Mouse (Mus musculus): ENCODE measurements around the gene Chst11. TPM values are rescaled to one million over a fixed set of nuclear protein-coding genes. Genes with fewer than 3 reads are reported as not detected.

Chst11 gene
- polyA plus RNA-seq, 1 experiment, result 12.1 TPM

DNA sequence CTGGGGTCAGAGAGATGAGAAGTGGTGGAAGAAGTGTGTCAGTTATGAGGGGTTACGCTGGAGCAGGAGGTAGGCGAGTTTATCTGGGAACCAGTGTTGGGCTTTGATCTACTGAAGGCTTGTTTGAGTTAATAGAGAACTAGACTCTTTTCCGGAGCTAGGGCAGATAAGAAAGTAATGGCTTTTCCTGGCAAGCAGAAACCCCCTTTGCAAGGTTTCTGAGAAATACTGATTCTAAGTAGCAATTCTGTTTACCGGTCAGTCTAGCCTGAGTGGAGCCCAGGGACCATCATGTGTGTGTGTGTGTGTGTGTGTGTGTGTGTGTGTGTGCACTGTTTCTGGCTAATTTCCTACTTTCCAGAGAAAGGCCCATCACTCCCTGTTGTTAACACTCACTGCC, 243.3 kb downstream of the Chst11 start:
- no peak overlapping the region for H3ac ChIP-seq (ENCODE audit: control insufficient read depth, insufficient read length)
- H3K79me2 ChIP-seq (ENCODE audit: control insufficient read depth, insufficient read depth), result no peaks in the 10 kb centered on the region
- H3K36me3 ChIP-seq (ENCODE audit: control insufficient read depth, insufficient read depth), result peaks cover 6% of the 10 kb centered on the region
- no peak overlapping the region for H3K4me2 ChIP-seq (ENCODE audit: low read depth)
- no peak for TF ChIP-seq CEBPB (IDR thresholded peaks at IDR 0.05; ENCODE audit: insufficient read depth, poor library complexity, severe bottlenecking)
- no peak for TF ChIP-seq POLR2A (IDR thresholded peaks at IDR 0.05; ENCODE audit: insufficient read length, low read depth)
- TF ChIP-seq MYOG (IDR thresholded peaks at IDR 0.05; ENCODE audit: control insufficient read depth in 1 of 3, insufficient read depth in 1 of 3, insufficient read length in 2 of 3, low read depth in 2 of 3), result no peak
- no peaks in the 10 kb centered on the region for H3K27me3 ChIP-seq (ENCODE audit: control insufficient read depth, insufficient read depth, insufficient read length)
- no peak overlapping the region for H3K4me3 ChIP-seq

DNA sequence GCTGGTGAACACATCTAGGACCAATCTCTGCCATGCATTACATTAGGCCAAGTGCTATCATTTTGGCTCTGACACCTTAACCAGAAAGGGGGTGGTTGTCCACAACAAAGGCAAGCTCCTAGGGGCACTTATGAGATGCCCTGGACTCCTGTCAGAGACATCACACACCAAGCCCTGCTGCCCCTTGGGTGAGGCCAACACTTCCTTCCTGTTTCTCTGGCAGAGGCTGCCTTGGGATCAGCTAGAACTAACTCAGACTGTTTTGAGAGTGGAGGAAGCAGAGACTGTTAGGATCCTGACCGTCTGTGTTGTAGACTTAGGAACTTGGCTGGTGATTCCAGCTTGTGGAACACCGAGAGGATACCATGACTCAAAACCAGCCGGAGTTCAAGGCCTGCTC, 248.7 kb downstream of the Chst11 start:
- no peak overlapping the region for H3K4me3 ChIP-seq
- H3K4me2 ChIP-seq (ENCODE audit: low read depth), result no peak overlapping the region
- no peak overlapping the region for H3ac ChIP-seq (ENCODE audit: control insufficient read depth, insufficient read length)
- H3K79me2 ChIP-seq (ENCODE audit: control insufficient read depth, insufficient read depth), result no peaks in the 10 kb centered on the region
- H3K27me3 ChIP-seq (ENCODE audit: control insufficient read depth, insufficient read depth, insufficient read length), result no peaks in the 10 kb centered on the region
- H3K36me3 ChIP-seq (ENCODE audit: control insufficient read depth, insufficient read depth), result peaks cover 6% of the 10 kb centered on the region
- no peak for TF ChIP-seq USF1 (IDR thresholded peaks at IDR 0.05; ENCODE audit: low read depth)
- no peak for TF ChIP-seq CEBPB (IDR thresholded peaks at IDR 0.05; ENCODE audit: insufficient read depth, poor library complexity, severe bottlenecking)
- TF ChIP-seq MYOD1 (IDR thresholded peaks at IDR 0.05; ENCODE audit: control insufficient read depth in 1 of 3, insufficient read length in 2 of 3, low read depth in 2 of 3), result no peak
- TF ChIP-seq TCF12 (IDR thresholded peaks at IDR 0.05; ENCODE audit: insufficient read depth, poor library complexity, severe bottlenecking), result no peak
- TF ChIP-seq MYOG (IDR thresholded peaks at IDR 0.05; ENCODE audit: control insufficient read depth in 1 of 3, insufficient read depth in 1 of 3, insufficient read length in 2 of 3, low read depth in 2 of 3), result no peak
- no peak for TF ChIP-seq POLR2AphosphoS2 (IDR thresholded peaks at IDR 0.05; ENCODE audit: insufficient read length, low read depth)
- no peak for TF ChIP-seq MAX (IDR thresholded peaks at IDR 0.05; ENCODE audit: low read depth)
- no peak for TF ChIP-seq POLR2A (IDR thresholded peaks at IDR 0.05; ENCODE audit: insufficient read length, low read depth)
- no peak for TF ChIP-seq REST (IDR thresholded peaks at IDR 0.05; ENCODE audit: insufficient read depth, insufficient read length)
- no peak for TF ChIP-seq SRF (IDR thresholded peaks at IDR 0.05; ENCODE audit: control insufficient read depth, insufficient read length, low read depth)
- TF ChIP-seq E2F4 (IDR thresholded peaks at IDR 0.05; ENCODE audit: insufficient read depth), result no peak
- TF ChIP-seq TCF3 (IDR thresholded peaks at IDR 0.05; ENCODE audit: insufficient read length, low read depth), result no peak

DNA sequence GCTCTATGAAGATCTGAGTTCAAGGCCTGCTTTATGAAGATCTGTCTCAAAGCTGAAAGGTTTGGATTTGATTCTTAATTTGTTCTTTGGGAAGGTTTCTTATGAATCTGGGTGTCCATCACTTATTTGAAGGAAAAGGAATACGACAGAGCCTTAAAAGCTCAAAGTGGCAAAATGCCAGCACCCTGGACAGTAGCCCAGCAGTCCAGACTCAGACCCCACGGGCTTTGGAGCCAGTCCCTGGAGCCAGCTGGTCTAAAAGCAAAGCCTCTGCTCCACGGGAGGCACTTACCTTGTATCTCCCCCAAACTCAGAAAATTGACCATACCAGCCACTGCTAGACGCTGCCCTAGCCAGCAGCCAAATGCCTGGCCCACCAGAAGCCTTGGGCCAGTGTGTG, 249.1 kb downstream of the Chst11 start:
- TF ChIP-seq POLR2AphosphoS2 (IDR thresholded peaks at IDR 0.05; ENCODE audit: insufficient read length, low read depth), result no peak
- Histone ChIP-seq H3K36me3 (ENCODE audit: control insufficient read depth, insufficient read depth) (peaks cover 6% of the 10 kb centered on the region), H3ac (ENCODE audit: control insufficient read depth, insufficient read length) (no peak overlapping the region), H3K4me3 (no peak overlapping the region), H3K79me2 (ENCODE audit: control insufficient read depth, insufficient read depth) (no peaks in the 10 kb centered on the region), H3K4me2 (ENCODE audit: low read depth) (no peak overlapping the region), H3K27me3 (ENCODE audit: control insufficient read depth, insufficient read depth, insufficient read length) (no peaks in the 10 kb centered on the region)

DNA sequence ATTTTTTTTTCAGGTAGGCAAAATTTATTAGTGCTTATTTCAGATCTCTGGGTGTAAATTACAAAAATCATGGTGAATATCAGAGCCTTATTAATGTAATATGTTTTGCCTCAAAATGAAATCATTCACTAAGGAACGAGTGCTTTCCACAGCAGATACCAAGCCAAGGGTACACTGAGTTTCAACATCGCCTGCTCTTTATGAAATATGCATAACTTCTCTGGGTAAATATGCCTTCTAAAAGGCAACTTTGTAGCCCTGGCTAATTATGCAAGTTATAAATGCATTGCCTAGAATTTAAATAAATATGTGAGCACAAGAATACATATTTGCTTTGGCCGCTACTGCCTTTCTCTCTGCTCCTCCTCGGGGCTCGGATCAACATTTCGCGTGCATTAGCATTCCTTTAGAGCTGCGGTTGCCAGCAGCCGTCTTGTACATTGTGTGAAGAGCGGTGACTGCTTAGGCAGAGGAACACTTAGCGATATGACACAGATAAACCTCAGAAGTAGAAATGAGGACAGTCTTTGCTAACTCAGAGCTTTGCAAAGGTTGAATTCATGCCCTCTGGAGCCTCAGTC, 256.9 kb downstream of the Chst11 start:
- TF ChIP-seq POLR2AphosphoS2 (IDR thresholded peaks at IDR 0.05; ENCODE audit: insufficient read length, low read depth) (no peak), CEBPB (IDR thresholded peaks at IDR 0.05; ENCODE audit: insufficient read depth, poor library complexity, severe bottlenecking) (no peak), POLR2A (IDR thresholded peaks at IDR 0.05; ENCODE audit: insufficient read length, low read depth) (no peak), REST (IDR thresholded peaks at IDR 0.05; ENCODE audit: insufficient read depth, insufficient read length) (no peak), MYOG (IDR thresholded peaks at IDR 0.05; ENCODE audit: control insufficient read depth in 1 of 3, insufficient read depth in 1 of 3, insufficient read length in 2 of 3, low read depth in 2 of 3) (no peak), MYOD1 (IDR thresholded peaks at IDR 0.05; ENCODE audit: control insufficient read depth in 1 of 3, insufficient read length in 2 of 3, low read depth in 2 of 3) (no peak), USF1 (IDR thresholded peaks at IDR 0.05; ENCODE audit: low read depth) (no peak), TCF3 (IDR thresholded peaks at IDR 0.05; ENCODE audit: insufficient read length, low read depth) (no peak), MAX (IDR thresholded peaks at IDR 0.05; ENCODE audit: low read depth) (no peak), E2F4 (IDR thresholded peaks at IDR 0.05; ENCODE audit: insufficient read depth) (no peak), SRF (IDR thresholded peaks at IDR 0.05; ENCODE audit: control insufficient read depth, insufficient read length, low read depth) (no peak), TCF12 (IDR thresholded peaks at IDR 0.05; ENCODE audit: insufficient read depth, poor library complexity, severe bottlenecking) (no peak)

DNA sequence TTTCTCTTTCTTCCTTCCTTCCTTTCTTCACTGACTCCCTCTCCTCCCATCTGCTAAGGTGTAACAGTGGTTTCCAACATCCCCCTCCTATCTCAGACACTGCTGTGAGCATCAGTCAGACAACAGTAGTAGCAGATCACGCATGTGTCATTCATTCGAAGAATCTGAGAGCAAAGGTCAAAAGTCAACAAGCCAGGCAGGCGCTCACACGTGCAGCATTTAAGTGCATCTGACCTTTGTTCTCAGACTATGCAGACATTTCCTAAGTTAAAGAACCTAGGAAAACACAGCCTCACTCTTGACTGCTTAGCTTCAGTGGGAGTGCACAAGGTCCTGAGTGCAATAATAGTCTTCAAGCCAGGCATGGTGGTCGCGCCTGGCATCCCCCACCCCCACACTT, 258.8 kb downstream of the Chst11 start:
- no peak overlapping the region for H3K4me3 ChIP-seq
- no peak overlapping the region for H3K4me2 ChIP-seq (ENCODE audit: low read depth)
- no peaks in the 10 kb centered on the region for H3K79me2 ChIP-seq (ENCODE audit: control insufficient read depth, insufficient read depth)
- no peak overlapping the region for H3ac ChIP-seq (ENCODE audit: control insufficient read depth, insufficient read length)
- H3K27me3 ChIP-seq (ENCODE audit: control insufficient read depth, insufficient read depth, insufficient read length), result no peaks in the 10 kb centered on the region
- TF ChIP-seq E2F4 (IDR thresholded peaks at IDR 0.05; ENCODE audit: insufficient read depth) (no peak), POLR2A (IDR thresholded peaks at IDR 0.05; ENCODE audit: insufficient read length, low read depth) (no peak), MYOD1 (IDR thresholded peaks at IDR 0.05; ENCODE audit: control insufficient read depth in 1 of 3, insufficient read length in 2 of 3, low read depth in 2 of 3) (no peak), TCF3 (IDR thresholded peaks at IDR 0.05; ENCODE audit: insufficient read length, low read depth) (no peak), CEBPB (IDR thresholded peaks at IDR 0.05; ENCODE audit: insufficient read depth, poor library complexity, severe bottlenecking) (no peak), USF1 (IDR thresholded peaks at IDR 0.05; ENCODE audit: low read depth) (no peak), MAX (IDR thresholded peaks at IDR 0.05; ENCODE audit: low read depth) (no peak), REST (IDR thresholded peaks at IDR 0.05; ENCODE audit: insufficient read depth, insufficient read length) (no peak), POLR2AphosphoS2 (IDR thresholded peaks at IDR 0.05; ENCODE audit: insufficient read length, low read depth) (no peak), SRF (IDR thresholded peaks at IDR 0.05; ENCODE audit: control insufficient read depth, insufficient read length, low read depth) (no peak), TCF12 (IDR thresholded peaks at IDR 0.05; ENCODE audit: insufficient read depth, poor library complexity, severe bottlenecking) (no peak), MYOG (IDR thresholded peaks at IDR 0.05; ENCODE audit: control insufficient read depth in 1 of 3, insufficient read depth in 1 of 3, insufficient read length in 2 of 3, low read depth in 2 of 3) (no peak)
- no peaks in the 10 kb centered on the region for H3K36me3 ChIP-seq (ENCODE audit: control insufficient read depth, insufficient read depth)

More for the DNA sequence above, 256.9 kb downstream of the Chst11 start:
- H3K27me3 ChIP-seq (ENCODE audit: control insufficient read depth, insufficient read depth, insufficient read length), result no peaks in the 10 kb centered on the region
- H3K79me2 ChIP-seq (ENCODE audit: control insufficient read depth, insufficient read depth), result no peaks in the 10 kb centered on the region
- H3K4me2 ChIP-seq (ENCODE audit: low read depth), result no peak overlapping the region
- H3K36me3 ChIP-seq (ENCODE audit: control insufficient read depth, insufficient read depth), result no peaks in the 10 kb centered on the region
- no peak overlapping the region for H3ac ChIP-seq (ENCODE audit: control insufficient read depth, insufficient read length)
- H3K4me3 ChIP-seq, result no peak overlapping the region

Other genes starting within 250 kb of the Chst11 start
- 7.4 TPM for gene Nfyb, start 221.4 kb upstream of the Chst11 start, polyA plus RNA-seq (2012; fragmentation: generic; extraction: Trizol)
- gene Txnrd1, start 151.5 kb upstream of the Chst11 start, polyA plus RNA-seq (2012; fragmentation: generic; extraction: Trizol), result 77.0 TPM
- gene Eid3, start 118.9 kb upstream of the Chst11 start, polyA plus RNA-seq (2012; fragmentation: generic; extraction: Trizol), result 0.43 TPM

Measured in myocyte (in vitro differentiated cells).